Mouse (Mus musculus) small intestine, adult 2 months (tissue): ENCODE results near the gene Ucn3. TPM values are rescaled to one million over a fixed set of nuclear protein-coding genes. Genes with fewer than 3 reads are reported as not detected.
A peak's percentile ranks its signal among the peaks of the same experiment; 100 is the strongest.

ENCODE experiments used
- H3K27ac ChIP-seq: fragments of 200-500 bp; 2 replicates; pipeline ENCODE4 v1.5.1; 2012; ENCODE audit warnings: low read depth, low read length, control low read depth, inconsistent platforms; ENCODE audit not compliant: insufficient read depth
- H3K27me3 ChIP-seq: fragments of 200-500 bp; 2 replicates; pipeline ENCODE4 v1.6.1; 2012; ENCODE audit warnings: mild to moderate bottlenecking, moderate library complexity, low read length, inconsistent platforms; ENCODE audit not compliant: control insufficient read depth, insufficient read depth
- H3K36me3 ChIP-seq: fragments of 200-500 bp; 2 replicates; pipeline ENCODE4 v1.6.1; 2012; ENCODE audit warnings: mild to moderate bottlenecking, low read length, control low read depth, inconsistent platforms; ENCODE audit not compliant: control insufficient read depth, insufficient read depth
- H3K4me1 ChIP-seq: fragments of 200-500 bp; 2 replicates; pipeline ENCODE4 v1.6.1; 2012; ENCODE audit warnings: low read length, inconsistent platforms, mixed read lengths; ENCODE audit not compliant: control insufficient read depth, insufficient read depth, insufficient read length
- H3K4me3 ChIP-seq: fragments of 200-500 bp; 2 replicates; pipeline ENCODE4 v1.5.1; 2012; ENCODE audit warnings: low read depth, mild to moderate bottlenecking, control low read depth, inconsistent platforms, low read length, moderate library complexity
- CTCF ChIP-seq: fragments of 200-500 bp; IDR thresholded peaks from 2 replicates; pipeline ENCODE4 v1.5.1; 2012; ENCODE audit warnings: low read depth, mild to moderate bottlenecking, control low read depth, inconsistent platforms, low read length, moderate library complexity, mixed read lengths; ENCODE audit not compliant: insufficient replicate concordance, insufficient read length; ENCODE audit errors: extremely low read depth
- POLR2A ChIP-seq: fragments of 200-500 bp; IDR thresholded peaks from 2 replicates; pipeline ENCODE4 v1.6.1; 2012; ENCODE audit warnings: low read depth, mild to moderate bottlenecking, control low read depth, inconsistent platforms, low read length, moderate library complexity
- WGBS: fragments of 180-500 bp; shearing (Covaris S2); methylation state at CpG from one replicate; pipeline ENCODE4 v1.1.7; 2018; 5-methylcytosine and 5-hydroxymethylcytosine counted together
- polyA plus RNA-seq: library from polyadenylated mRNA; depleted of rRNA; stranded (reverse); fragments of >200 nt; gene quantifications from 2 replicates; pipeline ENCODE4 v1.2.3, GENCODE M21; 2012

Gene Ucn3
- polyA plus RNA-seq, 1 experiment, result 1.3 TPM

GRCm38 (mm10) chr13:3925632-3926031, 19.5 kb downstream of the Ucn3 start:
- H3K27ac ChIP-seq, result peak overlapping the region; percentile 100
- peaks cover 9% of the 10 kb centered on the region; the same call in 1 of the 2 replicates for H3K36me3 ChIP-seq
- peaks cover 2% of the 10 kb centered on the region; the same call in 1 of the 2 replicates for H3K4me1 ChIP-seq
- TF ChIP-seq CTCF (no peak), POLR2A (peak; percentile 17; the same call in 1 of the 2 replicates)
- H3K4me3 ChIP-seq, result peak overlapping the region; percentile 44
- WGBS, result 25% methylated on average over 6 of the region's 6 CpGs
- H3K27me3 ChIP-seq, result no peaks in the 10 kb centered on the region

- Histone ChIP-seq H3K36me3 (peaks cover 3% of the 10 kb centered on the region; the same call in 1 of the 2 replicates), H3K4me3 (no peak overlapping the region), H3K4me1 (peaks cover 2% of the 10 kb centered on the region; the same call in 1 of the 2 replicates), H3K27ac (no peak overlapping the region), H3K27me3 (no peaks in the 10 kb centered on the region)
- 44% methylated on average over 5 of the region's 5 CpGs for WGBS
- TF ChIP-seq CTCF (no peak), POLR2A (peak; percentile 68; the same call in 1 of the 2 replicates)
Measured at GRCm38 (mm10) chr13:3924483-3924882, 20.7 kb downstream of the Ucn3 start.

- Histone ChIP-seq H3K36me3 (no peaks in the 10 kb centered on the region; the same call in 1 of the 2 replicates), H3K4me1 (no peaks in the 10 kb centered on the region; the same call in 1 of the 2 replicates), H3K27ac (no peak within 1 kb of the TSS), H3K27me3 (no peaks in the 10 kb centered on the region), H3K4me3 (peak within 1 kb of the TSS; percentile 91)
- TF ChIP-seq POLR2A (peak; percentile 28; the same call in 1 of the 2 replicates), CTCF (no peak)
- WGBS, result under 1% methylated on average over 52 of the region's 52 CpGs
Measured at GRCm38 (mm10) chr13:3917571-3918311, 27.4 kb downstream of the Ucn3 start, which contains the start of the genes Net1 and Tubal3. TSS of gene Net1 (minus strand) at chr13:3918220. TSS of gene Tubal3 (plus strand) at chr13:3918274.

- Histone ChIP-seq H3K27me3 (no peaks in the 10 kb centered on the region), H3K27ac (no peak overlapping the region), H3K36me3 (peaks cover 1% of the 10 kb centered on the region; the same call in 1 of the 2 replicates), H3K4me1 (no peaks in the 10 kb centered on the region; the same call in 1 of the 2 replicates), H3K4me3 (no peak overlapping the region)
- TF ChIP-seq POLR2A, result no peak
- TF ChIP-seq CTCF, result no peak
- WGBS, result 28% methylated on average over 4 of the region's 4 CpGs
Measured at GRCm38 (mm10) chr13:3913504-3913903, 31.6 kb downstream of the Ucn3 start.

GRCm38 (mm10) chr13:3910356-3910755, 34.8 kb downstream of the Ucn3 start:
- H3K36me3 ChIP-seq, result peaks cover 2% of the 10 kb centered on the region; the same call in 1 of the 2 replicates
- no peaks in the 10 kb centered on the region for H3K27me3 ChIP-seq
- no peak overlapping the region for H3K4me3 ChIP-seq
- WGBS, result 89% methylated on average over 5 of the region's 5 CpGs
- TF ChIP-seq CTCF (no peak), POLR2A (no peak)
- no peak overlapping the region for H3K27ac ChIP-seq
- H3K4me1 ChIP-seq, result peaks cover 4% of the 10 kb centered on the region; the same call in 1 of the 2 replicates

GRCm38 (mm10) chr13:3908262-3908661, 36.9 kb downstream of the Ucn3 start:
- 53% methylated on average over 4 of the region's 4 CpGs for WGBS
- H3K4me1 ChIP-seq, result peaks cover 4% of the 10 kb centered on the region; the same call in 1 of the 2 replicates
- H3K27me3 ChIP-seq, result no peaks in the 10 kb centered on the region
- no peak overlapping the region for H3K4me3 ChIP-seq
- H3K27ac ChIP-seq, result no peak overlapping the region
- peaks cover 2% of the 10 kb centered on the region; the same call in 1 of the 2 replicates for H3K36me3 ChIP-seq
- no peak for TF ChIP-seq POLR2A

- peaks cover 1% of the 10 kb centered on the region; the same call in 1 of the 2 replicates for H3K36me3 ChIP-seq
- H3K4me3 ChIP-seq, result no peak overlapping the region
- H3K4me1 ChIP-seq, result peaks cover 4% of the 10 kb centered on the region; the same call in 1 of the 2 replicates
- H3K27ac ChIP-seq, result no peak overlapping the region
- no peak for TF ChIP-seq POLR2A
- TF ChIP-seq CTCF, result no peak
- WGBS, result 51% methylated on average over 6 of the region's 6 CpGs
- H3K27me3 ChIP-seq, result no peaks in the 10 kb centered on the region
Measured at GRCm38 (mm10) chr13:3907151-3907696, 37.9 kb downstream of the Ucn3 start.
